Mouse (Mus musculus) cerebellum, adult 11 months (tissue): ENCODE data around the gene Ctsk.
"Not testable (repeated sequence)": the region's sequence is repeated elsewhere in the genome, so short reads cannot be mapped to it uniquely, and the experiment has no call there.

ENCODE experiments used
- DNase-seq: peaks from one replicate; pipeline ENCODE4 v3.0.0; 2022

The Ctsk gene

GRCm38 (mm10) chr3:95526111-95526510 is 27.1 kb downstream of the Ctsk start:
- DNase-seq: no peak

GRCm38 (mm10) chr3:95526622-95527211 is 27.7 kb downstream of the Ctsk start, which contains the start of gene Ctss:
Gene Ctss, plus strand, starts transcription at chr3:95526786.
- DNase-seq: no peak

GRCm38 (mm10) chr3:95529814-95530213 is 30.8 kb downstream of the Ctsk start:
- DNase-seq: no peak

- no peak for DNase-seq
Measured at GRCm38 (mm10) chr3:95531025-95531424, 32.0 kb downstream of the Ctsk start.

- DNase-seq: no peak
Measured at GRCm38 (mm10) chr3:95533364-95533763, 34.3 kb downstream of the Ctsk start.

GRCm38 (mm10) chr3:95534927-95535326 is 35.9 kb downstream of the Ctsk start:
- no peak for DNase-seq

- no peak for DNase-seq
Measured at GRCm38 (mm10) chr3:95538936-95539335, 39.9 kb downstream of the Ctsk start.

- no peak for DNase-seq
Measured at GRCm38 (mm10) chr3:95539837-95540236, 40.8 kb downstream of the Ctsk start.

GRCm38 (mm10) chr3:95541186-95541585 is 42.1 kb downstream of the Ctsk start:
- DNase-seq: not testable (repeated sequence)

GRCm38 (mm10) chr3:95542171-95542570 is 43.1 kb downstream of the Ctsk start:
- DNase-seq: no peak

GRCm38 (mm10) chr3:95542981-95543380 is 43.9 kb downstream of the Ctsk start:
- no peak for DNase-seq

GRCm38 (mm10) chr3:95550176-95550575 is 51.1 kb downstream of the Ctsk start:
- DNase-seq: no peak

GRCm38 (mm10) chr3:95553986-95554385 is 54.9 kb downstream of the Ctsk start:
- DNase-seq: no peak
